Mouse (Mus musculus) forebrain, embryonic 10.5 days (tissue): Measurements from ENCODE around the gene Wdr43. TPM values are rescaled to one million over a fixed set of nuclear protein-coding genes. Genes with fewer than 3 reads are reported as not detected.

ENCODE experiments used
- DNase-seq: peaks from one replicate; pipeline ENCODE4 v3.0.0-alpha.2; 2017; ENCODE audit warnings: low spot score; ENCODE audit errors: extremely low spot score
- H3K27ac ChIP-seq: fragments of 300-500 bp; sonication (generic); 2 replicates; pipeline ENCODE4 v1.5.1; 2016; ENCODE audit warnings: mild to moderate bottlenecking
- H3K27me3 ChIP-seq: fragments of 300-500 bp; sonication (generic); 2 replicates; pipeline ENCODE4 v1.6.1; 2016; ENCODE audit warnings: mild to moderate bottlenecking; ENCODE audit not compliant: poor library complexity, severe bottlenecking
- H3K36me3 ChIP-seq: fragments of 300-500 bp; sonication (generic); replicated peaks from 2 replicates; pipeline ENCODE4 v1.6.1; 2016; ENCODE audit warnings: mild to moderate bottlenecking, moderate library complexity
- H3K4me1 ChIP-seq: fragments of 300-500 bp; sonication (generic); 2 replicates; pipeline ENCODE4 v1.6.1; 2016
- H3K4me3 ChIP-seq: fragments of 300-500 bp; sonication (generic); 2 replicates; pipeline ENCODE4 v1.5.1; 2016; ENCODE audit warnings: mild to moderate bottlenecking, moderate library complexity
- H3K9me3 ChIP-seq: fragments of 300-500 bp; sonication (generic); 2 replicates; pipeline ENCODE4 v1.6.1; 2016; ENCODE audit warnings: mild to moderate bottlenecking, moderate library complexity
- WGBS: fragments of 180-500 bp; shearing (Covaris S2); methylation state at CpG from one replicate; pipeline ENCODE4 v1.1.7; 2016; 5-methylcytosine and 5-hydroxymethylcytosine counted together
- polyA plus RNA-seq: library from polyadenylated mRNA; unstranded; fragments of >200 nt; fragmentation: Nextera tagmentation; extraction: Ambion mirVana; gene quantifications from 2 replicates; pipeline ENCODE4 v1.2.1, GENCODE M21; 2016

Wdr43 gene
- polyA plus RNA-seq, 1 experiment from 2014 or later: 126 TPM

GRCm38 (mm10) chr17:71671840-71672546, 56.3 kb downstream of the Wdr43 start:
- H3K27ac ChIP-seq: no peak overlapping the region
- no peak overlapping the region for H3K4me3 ChIP-seq
- H3K27me3 ChIP-seq: no peaks in the 10 kb centered on the region
- 64% methylated on average over 17 of the region's 17 CpGs for WGBS
- no peaks in the 10 kb centered on the region for H3K9me3 ChIP-seq
- H3K4me1 ChIP-seq: peaks cover 24% of the 10 kb centered on the region
- peak; percentile 44 for DNase-seq
- no peaks in the 10 kb centered on the region for H3K36me3 ChIP-seq

GRCm38 (mm10) chr17:71673092-71673491, 57.4 kb downstream of the Wdr43 start, which contains the start of gene Togaram2:
Gene Togaram2 (plus strand): TSS chr17:71673261.
- Histone ChIP-seq H3K4me1 (peaks cover 24% of the 10 kb centered on the region), H3K36me3 (no peaks in the 10 kb centered on the region), H3K9me3 (no peaks in the 10 kb centered on the region), H3K27me3 (no peaks in the 10 kb centered on the region), H3K4me3 (no peak within 1 kb of the TSS), H3K27ac (peak within 1 kb of the TSS; percentile 60)
- 65% methylated on average over 9 of the region's 9 CpGs for WGBS
- DNase-seq: no peak

DNA sequence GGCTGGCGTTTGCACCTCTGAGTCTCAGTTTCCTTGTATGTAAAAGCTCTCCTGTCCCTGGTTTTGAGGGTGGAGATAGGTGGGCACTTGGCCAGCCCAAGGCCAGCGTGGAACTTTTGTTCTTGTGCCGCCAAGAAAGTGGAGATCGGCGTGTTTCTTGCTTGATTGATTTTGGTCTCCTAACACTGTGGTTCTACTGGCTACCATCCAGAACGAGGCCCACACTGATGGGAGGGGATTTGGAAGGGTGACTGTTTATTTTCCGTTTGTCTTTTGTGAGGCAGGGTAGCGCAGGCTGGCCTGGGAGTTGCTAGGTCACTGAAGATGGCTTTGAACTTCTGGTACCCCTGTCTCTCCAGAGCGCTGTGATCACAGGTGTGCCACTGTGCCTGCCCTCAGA, 58.2 kb downstream of the Wdr43 start:
- DNase-seq: no peak
- Histone ChIP-seq H3K4me1 (peaks cover 24% of the 10 kb centered on the region), H3K36me3 (no peaks in the 10 kb centered on the region), H3K9me3 (no peaks in the 10 kb centered on the region), H3K4me3 (no peak overlapping the region), H3K27me3 (no peaks in the 10 kb centered on the region), H3K27ac (no peak overlapping the region)
- 85% methylated on average over 9 of the region's 9 CpGs for WGBS

- H3K4me3 ChIP-seq: no peak overlapping the region
- no peak overlapping the region for H3K27ac ChIP-seq
- H3K9me3 ChIP-seq: no peaks in the 10 kb centered on the region
- H3K27me3 ChIP-seq: no peaks in the 10 kb centered on the region
- no peaks in the 10 kb centered on the region for H3K36me3 ChIP-seq
- peaks cover 24% of the 10 kb centered on the region for H3K4me1 ChIP-seq
- no peak for DNase-seq
- 97% methylated on average over 18 of the region's 18 CpGs for WGBS
Observed at GRCm38 (mm10) chr17:71674886-71675285, 59.2 kb downstream of the Wdr43 start.

- no peak overlapping the region for H3K27ac ChIP-seq
- DNase-seq: no peak
- no peak overlapping the region for H3K4me3 ChIP-seq
- no peaks in the 10 kb centered on the region for H3K36me3 ChIP-seq
- 74% methylated on average over 14 of the region's 14 CpGs for WGBS
- H3K27me3 ChIP-seq: no peaks in the 10 kb centered on the region
- H3K4me1 ChIP-seq: peaks cover 15% of the 10 kb centered on the region
- H3K9me3 ChIP-seq: no peaks in the 10 kb centered on the region
Observed at GRCm38 (mm10) chr17:71681666-71682065, 66.0 kb downstream of the Wdr43 start.

GRCm38 (mm10) chr17:71682379-71682778, 66.7 kb downstream of the Wdr43 start:
- WGBS: 90% methylated on average over 4 of the region's 4 CpGs
- no peak overlapping the region for H3K27ac ChIP-seq
- no peaks in the 10 kb centered on the region for H3K27me3 ChIP-seq
- no peak overlapping the region for H3K4me3 ChIP-seq
- H3K4me1 ChIP-seq: peaks cover 14% of the 10 kb centered on the region
- no peak for DNase-seq
- no peaks in the 10 kb centered on the region for H3K9me3 ChIP-seq
- H3K36me3 ChIP-seq: no peaks in the 10 kb centered on the region

GRCm38 (mm10) chr17:71683281-71683680, 67.6 kb downstream of the Wdr43 start:
- no peak for DNase-seq

GRCm38 (mm10) chr17:71684103-71684608, 68.5 kb downstream of the Wdr43 start:
- Histone ChIP-seq H3K4me3 (no peak overlapping the region), H3K4me1 (peaks cover 14% of the 10 kb centered on the region), H3K9me3 (no peaks in the 10 kb centered on the region), H3K36me3 (no peaks in the 10 kb centered on the region), H3K27me3 (no peaks in the 10 kb centered on the region), H3K27ac (no peak overlapping the region)
- no peak for DNase-seq
- WGBS: 65% methylated on average over 5 of the region's 5 CpGs

More at GRCm38 (mm10) chr17:71683281-71683680, 67.6 kb downstream of the Wdr43 start:
- Histone ChIP-seq H3K4me3 (no peak overlapping the region), H3K27ac (no peak overlapping the region), H3K36me3 (no peaks in the 10 kb centered on the region), H3K9me3 (no peaks in the 10 kb centered on the region), H3K27me3 (no peaks in the 10 kb centered on the region), H3K4me1 (peaks cover 14% of the 10 kb centered on the region)
- 89% methylated on average over 6 of the region's 6 CpGs for WGBS

DNA sequence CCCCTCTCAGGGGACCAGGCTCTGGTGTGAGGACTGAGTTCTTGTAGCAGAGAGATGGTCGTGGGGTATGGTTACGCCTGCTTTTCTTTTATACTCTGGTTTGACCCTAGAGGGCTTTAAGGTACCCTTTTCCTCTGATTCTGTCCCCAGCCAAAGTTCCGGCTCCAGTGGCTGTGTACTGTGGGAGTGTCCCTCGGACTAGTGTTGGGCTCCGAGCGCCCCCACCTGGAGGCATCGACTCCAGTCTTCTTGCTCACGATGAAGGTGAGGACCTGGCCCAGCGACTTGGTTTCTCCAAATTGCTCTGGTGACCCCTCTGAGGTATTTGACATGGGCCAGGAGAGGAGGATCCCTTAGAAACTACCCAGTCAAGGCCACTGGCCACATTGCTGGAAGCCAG, 71.7 kb downstream of the Wdr43 start:
- peaks cover 9% of the 10 kb centered on the region for H3K4me1 ChIP-seq
- WGBS: 65% methylated on average over 9 of the region's 9 CpGs
- DNase-seq: no peak
- no peak overlapping the region for H3K27ac ChIP-seq
- H3K9me3 ChIP-seq: no peaks in the 10 kb centered on the region
- no peaks in the 10 kb centered on the region for H3K36me3 ChIP-seq
- no peak overlapping the region for H3K4me3 ChIP-seq
- H3K27me3 ChIP-seq: no peaks in the 10 kb centered on the region

- H3K36me3 ChIP-seq: no peaks in the 10 kb centered on the region
- no peak overlapping the region for H3K27ac ChIP-seq
- DNase-seq: no peak
- 87% methylated on average over 5 of the region's 5 CpGs for WGBS
- no peaks in the 10 kb centered on the region for H3K27me3 ChIP-seq
- peaks cover 21% of the 10 kb centered on the region for H3K4me1 ChIP-seq
- no peaks in the 10 kb centered on the region for H3K9me3 ChIP-seq
- no peak overlapping the region for H3K4me3 ChIP-seq
Observed at GRCm38 (mm10) chr17:71689903-71690302, 74.2 kb downstream of the Wdr43 start.

DNA sequence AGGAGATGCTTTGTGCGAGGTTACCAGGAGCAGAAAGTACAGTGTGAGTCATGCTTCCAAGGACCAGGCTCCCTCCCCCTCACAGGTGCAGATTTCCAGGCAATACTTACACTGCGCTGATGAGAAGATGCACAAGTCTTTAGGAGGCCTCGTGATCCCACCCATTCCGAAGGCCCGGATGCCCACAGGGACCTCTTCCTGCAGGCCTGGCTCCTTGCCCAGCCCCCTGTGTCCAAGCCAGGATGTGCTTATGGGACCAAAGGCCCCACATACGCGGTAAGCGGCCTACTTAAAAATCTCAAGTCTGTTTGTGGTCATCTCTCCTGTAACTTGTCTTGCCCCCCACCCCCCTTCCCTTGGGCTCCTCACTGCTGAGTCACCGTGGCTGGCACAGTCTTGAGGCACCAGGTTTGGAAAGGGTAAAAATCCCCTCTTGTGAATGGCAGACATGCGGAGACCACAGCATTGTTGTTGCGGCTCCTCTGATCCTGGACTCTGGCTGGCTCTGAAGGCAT, 75.7 kb downstream of the Wdr43 start:
- Histone ChIP-seq H3K9me3 (no peaks in the 10 kb centered on the region), H3K4me3 (no peak overlapping the region), H3K36me3 (no peaks in the 10 kb centered on the region), H3K27me3 (no peaks in the 10 kb centered on the region), H3K4me1 (peaks cover 31% of the 10 kb centered on the region), H3K27ac (peak overlapping the region; percentile 44; the same call in 1 of the 2 replicates)
- no peak for DNase-seq
- WGBS: 77% methylated on average over 11 of the region's 11 CpGs

- 0 out of 2 replicates have a peak overlapping the region, but pooled peaks have one; percentile 25 for H3K27ac ChIP-seq
- H3K4me3 ChIP-seq: no peak overlapping the region
- 75% methylated on average over 5 of the region's 5 CpGs for WGBS
- no peaks in the 10 kb centered on the region for H3K36me3 ChIP-seq
- peak; percentile 32 for DNase-seq
- no peaks in the 10 kb centered on the region for H3K9me3 ChIP-seq
- no peaks in the 10 kb centered on the region for H3K27me3 ChIP-seq
- H3K4me1 ChIP-seq: peaks cover 33% of the 10 kb centered on the region
Observed at GRCm38 (mm10) chr17:71693313-71693712, 77.6 kb downstream of the Wdr43 start.

DNA sequence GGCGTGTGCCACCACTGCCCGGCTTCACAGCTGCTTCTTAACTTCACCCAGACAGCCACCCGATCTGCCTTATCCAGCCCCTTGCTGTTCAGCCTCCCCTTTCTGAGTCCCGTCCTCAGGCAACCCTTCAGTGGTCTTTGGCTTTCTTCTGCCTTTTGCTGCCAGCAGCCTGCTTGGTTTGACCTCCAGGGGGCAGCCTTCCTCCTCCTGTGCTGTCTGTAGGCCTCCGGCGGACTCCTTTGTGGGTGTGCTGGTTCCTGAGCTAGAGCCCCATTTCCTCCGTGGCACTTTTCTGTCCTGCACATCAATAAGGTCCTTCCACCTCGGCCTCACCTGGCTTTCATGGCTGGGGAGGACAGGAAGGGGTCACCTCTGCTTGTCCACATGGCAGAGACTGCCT, 78.1 kb downstream of the Wdr43 start:
- 0 out of 2 replicates have a peak overlapping the region, but pooled peaks have one; percentile 25 for H3K27ac ChIP-seq
- DNase-seq: peak; percentile 37
- peaks cover 33% of the 10 kb centered on the region for H3K4me1 ChIP-seq
- no peaks in the 10 kb centered on the region for H3K27me3 ChIP-seq
- H3K9me3 ChIP-seq: no peaks in the 10 kb centered on the region
- H3K4me3 ChIP-seq: no peak overlapping the region
- 46% methylated on average over 8 of the region's 8 CpGs for WGBS
- H3K36me3 ChIP-seq: no peaks in the 10 kb centered on the region
